Mouse (Mus musculus): ENCODE measurements around the gene Nanos2.
A peak's percentile ranks its signal among the peaks of the same experiment; 100 is the strongest.

Gene Nanos2

DNA sequence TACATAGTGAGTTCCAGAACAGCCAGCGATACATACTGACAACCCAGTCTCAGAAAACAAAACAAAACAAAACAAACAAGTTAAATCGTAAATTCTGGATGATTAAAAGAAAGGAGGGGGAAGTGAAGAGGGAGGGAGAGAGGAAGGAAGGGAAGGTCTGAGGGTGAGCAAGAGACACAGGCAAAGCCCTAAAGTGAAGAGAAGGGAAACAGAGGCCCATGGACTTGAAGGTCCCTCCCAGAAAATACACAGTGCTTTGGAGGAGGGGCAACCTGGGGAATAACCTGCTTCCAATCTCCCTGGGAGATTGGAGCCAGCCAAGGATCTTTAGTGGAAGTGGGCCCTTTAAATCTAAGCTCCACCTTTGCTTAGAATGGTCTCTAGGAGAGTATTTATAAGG, at the start of gene Nanos2:
Gene Nanos2 (plus strand): TSS at position 301 of the 400 bp plus-strand sequence.
- DNase-seq, result no peak

DNA sequence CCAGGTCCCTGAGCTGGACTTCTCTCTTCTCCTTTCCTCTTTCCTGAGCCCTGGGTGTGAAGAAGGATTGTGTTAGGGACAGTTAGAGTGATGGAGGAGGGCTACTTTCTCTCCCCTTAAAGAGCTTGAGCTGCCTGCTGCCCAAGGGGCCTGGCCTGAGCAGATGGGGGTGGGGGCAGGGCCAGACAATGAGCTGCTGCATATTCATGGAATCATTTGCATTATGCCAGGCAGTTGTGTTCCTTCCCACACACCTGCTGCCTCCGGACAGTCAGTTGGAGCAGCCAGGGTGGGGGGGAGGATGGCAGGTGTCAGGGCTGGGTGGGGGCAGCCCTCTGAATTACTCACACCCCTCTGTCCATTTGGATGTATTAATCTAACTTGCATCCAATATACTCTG, 44.8 kb upstream of the Nanos2 start:
- DNase-seq, result no peak

DNA sequence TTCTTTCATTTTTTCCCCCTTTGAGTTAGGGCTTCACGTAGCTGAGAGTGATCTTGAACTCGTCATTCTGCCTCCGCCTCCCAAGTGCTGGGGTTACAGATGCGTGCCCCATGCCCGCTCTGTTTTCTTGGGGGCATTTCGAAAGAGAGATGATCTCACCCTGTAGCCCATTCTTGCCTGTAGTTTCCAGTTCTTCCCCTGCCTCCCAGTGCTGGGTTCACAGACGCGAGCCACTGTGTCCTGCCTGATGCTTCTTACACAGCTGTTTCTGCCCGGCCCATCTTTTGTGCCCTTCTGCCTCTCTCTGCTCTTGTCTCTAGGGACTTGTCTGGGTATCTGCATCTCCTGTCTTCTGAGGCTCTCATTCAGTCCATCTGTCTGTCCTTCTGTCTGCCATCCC, 44.4 kb upstream of the Nanos2 start:
- DNase-seq, result no peak

DNA sequence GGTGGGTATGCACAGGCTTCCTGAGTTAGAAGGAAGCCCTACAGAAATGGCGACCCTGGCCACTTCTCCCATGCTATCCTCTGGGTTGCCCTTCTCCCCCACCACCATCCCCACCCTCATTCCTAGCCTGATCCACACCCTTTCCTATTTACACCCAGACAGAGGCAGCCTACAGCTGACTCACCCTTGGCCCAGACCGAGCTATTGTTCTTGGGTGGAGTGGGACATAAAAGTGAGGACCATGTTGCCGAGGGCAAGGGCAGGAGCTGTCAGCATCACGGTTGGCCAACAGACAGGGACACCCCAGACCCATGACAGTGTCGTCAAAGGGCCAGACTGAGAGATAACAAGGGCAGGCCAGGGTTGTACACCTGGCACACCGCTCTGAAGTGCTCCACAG, 39.0 kb upstream of the Nanos2 start:
- peak; percentile 52 for DNase-seq

DNA sequence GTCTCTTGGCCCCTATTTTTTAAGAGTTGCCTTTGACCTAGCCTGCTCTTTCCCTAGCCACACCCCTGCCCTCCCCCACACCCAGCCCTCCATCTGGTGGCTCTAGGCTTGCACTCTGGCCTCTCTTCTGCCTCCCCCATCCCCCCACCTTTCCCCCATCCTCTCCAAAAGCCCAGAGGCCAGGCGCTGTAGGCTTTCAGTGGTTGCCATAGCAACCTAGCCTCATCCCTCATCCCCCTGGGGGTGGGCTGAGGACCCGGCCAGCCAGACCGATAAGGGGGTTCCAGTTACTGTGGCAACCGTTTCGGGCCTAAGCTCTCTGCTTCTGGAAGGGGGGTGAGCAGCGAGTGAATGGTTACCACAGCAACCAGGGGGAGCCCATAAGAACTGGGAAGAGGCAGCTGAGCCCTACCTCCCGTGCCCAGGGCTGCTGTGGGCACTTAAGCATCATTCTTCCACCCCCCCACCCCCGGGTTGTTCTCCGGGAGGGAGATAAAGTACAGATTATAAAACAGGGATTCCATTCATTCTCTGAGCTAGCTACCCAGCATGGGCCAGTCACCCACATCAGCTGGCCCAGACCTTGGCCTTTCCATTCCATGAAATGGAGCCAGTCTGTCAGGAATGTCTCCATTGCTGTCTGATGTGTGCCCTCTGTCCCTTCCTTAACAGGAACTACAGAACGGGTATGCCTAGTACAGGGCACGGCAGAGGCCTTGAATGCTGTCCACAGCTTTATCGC, 37.2 kb upstream of the Nanos2 start:
- DNase-seq, result no peak

DNA sequence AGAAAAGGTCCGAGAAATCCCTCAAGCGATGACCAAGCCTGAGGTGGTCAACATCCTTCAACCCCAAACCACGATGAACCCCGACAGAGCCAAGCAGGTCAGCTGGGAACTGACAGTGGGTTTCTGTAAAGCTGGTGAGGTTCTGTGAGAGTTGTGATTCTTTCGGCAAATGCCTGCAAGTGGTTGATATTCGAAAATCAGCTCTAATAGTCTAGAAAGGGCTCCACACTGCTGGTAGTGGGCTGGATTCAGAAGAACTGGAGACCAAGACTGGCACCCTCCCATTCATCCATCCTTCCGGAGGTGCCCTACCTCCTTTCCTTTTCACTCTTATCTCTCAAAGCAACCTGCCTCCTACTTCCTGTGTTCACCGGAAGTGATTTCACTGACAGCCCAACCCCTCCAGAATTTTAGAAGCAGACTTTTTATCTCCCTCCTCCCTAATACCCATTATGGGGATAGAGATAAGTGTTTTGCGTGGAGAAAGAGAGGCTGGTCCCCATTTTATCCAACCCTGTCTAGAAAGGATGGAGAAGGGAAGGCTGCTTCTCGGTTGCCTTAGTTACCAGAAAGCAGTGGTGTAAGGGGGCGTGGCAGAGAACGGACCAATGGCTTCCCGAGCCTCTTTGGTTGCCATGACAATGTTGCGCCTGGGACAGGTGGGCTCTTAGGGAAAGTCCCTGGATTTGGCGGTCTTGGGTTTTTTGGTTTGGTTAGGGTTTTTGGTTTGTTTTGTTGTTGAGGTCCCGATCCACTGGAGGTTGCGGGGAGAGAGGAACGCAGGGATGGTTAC, 36.5 kb upstream of the Nanos2 start:
- no peak for DNase-seq

DNA sequence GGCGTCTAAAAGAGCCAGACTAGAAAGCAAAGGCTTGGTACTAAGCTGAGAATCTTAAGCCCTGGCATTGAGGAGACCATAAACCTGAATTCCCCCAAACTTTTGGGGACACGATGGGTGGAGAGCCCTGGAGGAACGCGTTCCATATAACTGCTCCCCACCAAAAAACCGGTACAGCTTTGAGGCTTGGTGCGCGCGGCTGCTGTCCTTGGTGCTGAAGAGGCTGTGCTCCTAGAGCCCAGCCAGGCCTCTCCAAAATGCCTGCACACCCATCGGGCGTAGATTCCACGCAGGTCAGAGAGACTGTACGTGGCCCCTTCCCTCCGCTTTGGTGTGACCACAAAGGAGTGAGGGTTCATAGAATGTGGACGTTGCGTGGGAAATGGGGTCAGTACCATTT, 35.8 kb upstream of the Nanos2 start:
- DNase-seq, result peak; percentile 38

DNA sequence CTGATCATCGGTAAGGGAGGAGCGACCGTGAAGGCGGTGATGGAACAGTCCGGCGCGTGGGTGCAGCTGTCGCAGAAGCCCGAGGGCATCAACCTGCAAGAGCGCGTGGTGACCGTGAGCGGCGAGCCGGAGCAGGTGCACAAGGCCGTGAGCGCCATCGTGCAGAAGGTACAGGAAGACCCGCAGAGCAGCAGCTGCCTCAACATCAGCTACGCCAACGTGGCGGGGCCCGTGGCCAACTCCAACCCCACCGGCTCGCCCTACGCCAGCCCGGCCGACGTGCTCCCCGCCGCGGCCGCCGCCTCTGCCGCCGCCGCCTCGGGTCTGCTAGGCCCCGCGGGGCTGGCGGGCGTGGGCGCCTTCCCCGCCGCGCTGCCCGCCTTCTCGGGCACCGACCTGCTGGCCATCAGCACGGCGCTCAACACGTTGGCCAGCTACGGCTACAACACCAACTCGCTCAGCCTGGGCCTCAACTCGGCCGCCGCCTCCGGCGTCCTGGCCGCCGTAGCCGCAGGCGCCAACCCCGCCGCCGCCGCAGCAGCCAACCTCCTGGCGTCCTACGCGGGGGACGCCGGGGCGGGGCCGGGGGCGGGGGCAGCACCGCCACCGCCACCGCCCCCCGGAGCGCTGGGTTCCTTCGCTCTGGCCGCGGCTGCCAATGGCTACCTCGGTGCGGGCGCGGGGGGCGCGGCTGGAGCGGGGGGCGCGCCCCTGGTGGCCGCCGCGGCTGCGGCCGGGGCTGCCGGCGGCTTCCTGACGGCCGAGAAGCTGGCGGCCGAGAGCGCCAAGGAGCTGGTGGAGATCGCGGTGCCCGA, 29.4 kb upstream of the Nanos2 start:
- peak; percentile 68 for DNase-seq

DNA sequence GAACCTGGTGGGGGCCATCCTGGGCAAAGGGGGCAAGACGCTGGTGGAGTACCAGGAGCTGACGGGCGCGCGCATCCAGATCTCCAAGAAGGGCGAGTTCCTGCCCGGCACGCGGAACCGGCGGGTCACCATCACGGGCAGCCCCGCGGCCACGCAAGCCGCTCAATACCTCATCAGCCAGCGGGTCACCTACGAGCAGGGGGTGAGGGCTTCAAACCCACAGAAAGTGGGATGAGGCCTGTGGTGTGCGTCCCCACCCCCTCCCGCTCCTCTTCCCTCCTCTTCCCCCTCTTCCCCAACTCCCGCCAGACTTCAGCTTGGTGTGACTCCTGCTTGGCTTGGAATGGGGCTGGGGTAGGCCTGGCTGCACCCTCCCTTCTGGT, 28.8 kb upstream of the Nanos2 start:
- DNase-seq, result no peak

DNA sequence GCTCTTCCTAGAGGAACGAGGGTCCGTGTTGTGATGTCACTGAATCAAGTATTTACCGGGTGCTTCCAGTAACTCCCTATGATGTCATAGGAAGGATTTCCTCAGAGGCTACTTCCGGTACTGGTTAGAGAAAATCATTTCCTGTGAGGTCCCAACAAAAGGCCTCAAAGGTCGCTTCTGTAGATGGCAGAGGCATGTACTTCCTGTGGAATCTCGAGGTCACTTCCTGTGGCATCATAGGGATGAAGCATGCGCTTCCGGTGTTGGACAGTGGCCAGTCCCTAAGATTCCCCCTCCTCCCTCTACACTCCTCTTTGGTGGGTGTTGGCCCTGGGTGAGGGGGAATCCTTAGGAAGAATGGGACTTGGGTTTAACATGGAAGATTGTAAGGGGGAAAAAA, 27.8 kb upstream of the Nanos2 start:
- DNase-seq, result peak; percentile 46

DNA sequence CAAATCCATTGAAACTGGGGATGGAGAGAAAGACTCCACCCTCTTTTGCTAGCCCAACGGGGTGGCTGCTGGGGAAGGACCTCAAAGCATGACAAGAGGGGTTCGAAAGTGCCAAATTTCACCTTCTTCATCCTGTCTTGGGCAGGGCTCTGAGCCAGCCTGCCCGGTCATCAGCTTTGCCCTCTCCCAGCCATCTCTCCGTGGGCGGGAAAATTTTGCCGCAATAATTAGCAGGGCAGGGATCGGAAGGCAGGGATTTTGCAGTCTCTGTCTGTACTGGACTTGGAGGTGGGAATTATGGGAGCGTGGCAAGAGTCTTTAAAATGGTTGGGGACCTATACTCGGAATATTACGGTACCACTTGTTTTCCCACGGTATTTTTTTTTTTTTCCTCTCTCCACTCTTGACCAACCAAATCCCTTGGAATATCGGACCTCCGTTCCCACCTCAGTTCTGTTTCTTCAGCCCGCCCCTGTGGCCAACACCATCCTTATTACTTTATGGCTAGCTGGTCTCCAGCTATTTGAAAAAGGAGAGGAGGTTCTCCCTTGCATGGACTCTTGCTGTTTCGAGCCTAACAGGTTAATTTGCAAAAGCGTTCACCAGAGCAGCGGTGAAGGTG, 24.9 kb upstream of the Nanos2 start:
- no peak for DNase-seq

DNA sequence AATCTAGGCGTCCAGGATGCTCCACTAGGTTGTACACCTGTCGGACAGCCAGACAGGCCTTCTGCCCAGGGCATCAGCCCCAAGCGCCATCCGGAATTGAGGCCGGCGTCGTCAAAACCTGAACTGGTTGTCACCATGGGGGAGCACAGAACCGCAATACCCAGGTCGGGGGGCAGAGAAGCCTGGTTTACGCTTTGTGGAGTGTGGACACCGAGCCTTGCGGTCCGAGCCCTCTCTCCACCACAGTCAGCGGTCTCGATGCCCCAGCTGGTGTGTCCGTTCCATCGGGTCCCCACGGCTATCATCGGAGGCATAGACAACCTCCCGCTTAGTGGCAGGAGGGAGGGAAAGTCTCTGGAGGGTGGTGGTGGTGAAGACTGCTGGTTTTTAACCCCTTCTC, 24.4 kb upstream of the Nanos2 start:
- no peak for DNase-seq

DNA sequence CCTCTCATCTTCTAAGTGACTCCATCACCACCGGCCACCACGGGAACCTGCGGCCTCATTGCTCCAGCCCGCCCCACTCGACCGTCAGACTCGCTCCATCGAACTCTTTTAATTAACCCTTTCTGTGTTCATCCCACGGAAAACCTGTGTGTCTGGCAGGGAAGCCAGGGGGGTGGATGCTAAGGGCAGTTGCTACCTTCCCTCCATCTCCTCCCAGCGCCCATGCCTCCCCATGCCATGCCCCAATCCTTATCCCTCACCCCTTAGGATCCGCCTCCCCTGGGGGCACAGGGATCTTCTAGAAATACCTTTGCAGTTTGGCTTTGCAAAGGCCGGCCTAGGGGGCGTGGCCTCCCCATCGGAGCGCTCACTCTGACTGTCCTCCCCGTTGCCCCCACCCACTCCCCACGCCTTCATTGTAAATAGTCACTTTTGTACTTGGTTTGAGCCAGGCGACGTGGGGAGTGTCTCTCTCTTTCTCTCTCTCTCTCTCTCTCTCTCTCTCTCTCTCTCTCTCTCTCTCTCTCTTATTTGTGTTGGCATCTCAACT, 23.8 kb upstream of the Nanos2 start:
- DNase-seq, result no peak

DNA sequence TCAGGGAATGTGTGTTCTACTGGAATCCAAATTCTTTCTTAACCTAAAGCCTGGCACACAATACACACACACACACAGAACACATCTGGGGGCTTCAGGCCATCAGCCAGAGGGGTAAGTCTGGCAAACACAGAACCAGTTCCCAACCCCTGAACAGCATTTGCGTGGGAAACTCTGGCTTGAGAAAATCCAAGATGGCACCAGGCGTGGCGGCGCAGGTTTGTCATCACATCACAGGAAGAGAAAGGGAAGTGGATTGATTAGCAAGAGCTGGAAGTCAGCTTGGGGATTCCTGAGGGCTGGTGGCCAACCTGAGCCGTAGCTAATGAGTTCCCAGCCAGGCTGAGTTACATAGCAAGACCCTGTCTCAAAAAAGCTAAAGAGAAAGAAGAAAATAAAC, 21.9 kb upstream of the Nanos2 start:
- DNase-seq, result no peak

DNA sequence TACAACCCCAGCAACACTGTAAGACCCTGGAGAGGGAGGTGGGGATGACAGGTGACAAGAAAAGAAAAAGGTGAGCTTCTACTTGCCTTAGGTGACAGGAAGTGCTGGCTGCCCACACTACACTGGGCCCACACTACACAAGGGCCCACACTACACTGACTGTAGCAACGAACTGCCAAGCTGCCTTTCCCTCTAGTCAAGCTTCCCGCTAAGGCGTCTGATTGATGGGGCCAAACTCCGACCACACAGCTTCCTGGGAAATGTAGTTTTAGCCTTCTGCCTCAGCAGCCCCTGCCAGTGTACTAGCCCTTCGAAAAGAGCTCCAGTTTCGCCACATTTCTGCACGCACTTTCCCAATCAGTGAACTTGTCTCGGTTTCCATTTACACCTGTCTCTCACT, 19.6 kb upstream of the Nanos2 start:
- DNase-seq, result no peak

DNA sequence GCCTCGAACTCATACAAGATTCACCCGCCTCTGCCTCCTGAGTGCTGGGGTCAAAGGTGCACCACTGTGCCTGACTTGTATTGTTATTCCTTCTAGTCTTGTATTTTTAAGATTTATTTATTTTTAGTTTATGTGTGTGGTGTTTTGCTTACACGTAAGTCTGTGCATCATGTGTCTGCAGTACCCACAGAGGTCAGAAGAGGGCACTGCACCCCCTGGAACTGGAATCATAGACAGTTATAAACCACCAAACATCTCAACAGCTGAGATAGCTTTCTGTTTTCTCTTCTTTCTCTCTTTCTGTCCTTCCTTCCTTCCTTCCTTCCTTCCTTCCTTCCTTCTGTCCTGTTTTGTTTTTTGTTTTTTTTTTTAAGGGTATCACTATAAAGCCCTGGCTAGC, 16.2 kb upstream of the Nanos2 start:
- DNase-seq, result no peak

DNA sequence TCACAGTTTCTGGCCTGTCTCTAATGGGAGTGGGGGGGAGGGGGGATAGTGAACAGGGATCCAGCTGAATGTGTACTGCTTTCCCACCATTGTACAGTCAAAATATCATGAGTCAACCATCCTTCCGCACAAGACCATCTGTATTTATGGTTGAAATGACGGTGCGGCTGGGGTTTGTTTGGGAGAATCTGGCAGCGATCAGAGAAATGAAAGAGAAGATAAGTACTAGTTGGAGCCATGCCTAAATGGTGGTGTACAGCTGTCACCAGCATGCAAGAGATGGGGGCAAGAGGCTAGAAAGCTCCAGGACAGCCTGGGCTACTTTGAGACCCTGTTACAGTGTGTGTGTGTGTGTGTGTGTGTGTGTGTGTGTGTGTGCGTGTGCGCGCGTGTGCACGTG, 8.8 kb upstream of the Nanos2 start:
- no peak for DNase-seq

DNA sequence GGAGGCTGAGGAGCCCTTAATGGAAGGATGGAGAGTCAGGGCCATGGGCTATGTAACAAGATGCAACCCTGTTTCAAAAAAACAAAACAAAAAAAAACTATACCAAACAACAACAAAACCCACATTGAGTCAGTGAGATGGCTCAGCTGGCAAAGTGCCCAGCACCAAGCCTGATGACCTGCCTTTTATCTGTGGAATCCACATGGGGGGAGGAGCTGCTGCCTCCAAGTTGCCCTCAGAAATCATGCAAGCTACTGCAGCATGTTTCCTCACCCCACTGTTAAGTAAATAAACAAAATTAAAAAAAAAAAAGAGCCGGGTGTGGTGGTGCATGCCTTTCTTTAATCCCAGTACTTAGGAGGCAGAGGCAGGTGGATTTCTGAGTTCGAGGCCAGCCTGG, 697 bp upstream of the Nanos2 start:
- no peak for DNase-seq

DNA sequence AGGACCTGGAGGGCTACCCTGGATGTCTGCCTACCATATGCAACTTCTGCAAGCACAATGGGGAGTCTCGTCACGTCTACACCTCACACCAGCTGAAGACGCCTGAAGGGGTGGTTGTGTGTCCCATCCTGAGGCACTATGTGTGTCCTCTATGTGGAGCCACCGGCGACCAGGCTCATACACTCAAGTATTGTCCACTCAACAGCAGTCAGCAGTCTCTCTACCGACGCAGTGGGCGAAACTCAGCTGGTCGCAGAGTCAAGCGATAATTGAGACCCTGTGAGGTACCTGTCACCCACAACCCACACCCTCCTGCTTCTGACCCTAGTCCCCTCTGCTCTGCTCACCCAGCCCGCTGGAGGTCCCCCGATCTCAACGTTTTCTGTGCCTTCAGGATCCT, 547 bp downstream of the Nanos2 start:
- no peak for DNase-seq

DNA sequence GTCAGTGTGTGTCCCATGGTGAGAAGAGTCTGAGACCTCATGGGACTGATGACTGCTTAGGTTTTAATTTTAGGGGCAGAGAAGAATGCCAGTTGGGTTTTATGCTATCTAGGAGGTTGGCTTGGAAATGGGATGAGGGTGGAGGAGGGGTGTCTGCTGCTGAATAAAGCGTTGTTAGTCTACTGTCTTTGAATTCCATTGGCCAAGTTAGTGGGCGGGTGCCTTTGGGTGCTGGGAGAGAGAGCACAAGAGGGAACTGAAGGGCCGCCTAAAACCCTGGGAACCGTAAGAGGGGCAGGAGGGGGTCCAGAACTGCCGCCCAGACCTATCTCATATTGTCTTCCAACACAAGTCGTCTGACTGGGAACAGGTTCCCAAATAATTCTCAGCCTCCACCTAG, 1.6 kb downstream of the Nanos2 start:
- no peak for DNase-seq

DNA sequence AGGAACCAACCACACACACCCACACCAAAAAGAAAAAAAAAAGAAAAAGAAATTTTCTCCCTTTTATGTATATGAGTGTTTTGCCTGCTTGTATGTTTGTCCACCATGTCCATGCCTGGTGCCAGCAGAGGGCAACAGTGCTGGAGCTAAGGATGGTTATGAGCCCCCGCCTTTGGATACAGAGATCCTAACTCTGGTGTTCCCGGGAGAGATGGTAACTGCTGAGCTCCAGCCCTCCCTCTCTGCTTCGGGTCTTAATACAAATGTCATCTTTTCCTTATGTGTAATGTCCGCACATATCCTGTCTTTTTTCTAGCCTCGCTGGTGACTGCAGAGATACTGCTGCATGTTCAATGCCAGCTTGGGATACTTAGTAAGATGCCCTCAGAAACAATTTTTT, 2.8 kb downstream of the Nanos2 start:
- DNase-seq, result no peak

DNA sequence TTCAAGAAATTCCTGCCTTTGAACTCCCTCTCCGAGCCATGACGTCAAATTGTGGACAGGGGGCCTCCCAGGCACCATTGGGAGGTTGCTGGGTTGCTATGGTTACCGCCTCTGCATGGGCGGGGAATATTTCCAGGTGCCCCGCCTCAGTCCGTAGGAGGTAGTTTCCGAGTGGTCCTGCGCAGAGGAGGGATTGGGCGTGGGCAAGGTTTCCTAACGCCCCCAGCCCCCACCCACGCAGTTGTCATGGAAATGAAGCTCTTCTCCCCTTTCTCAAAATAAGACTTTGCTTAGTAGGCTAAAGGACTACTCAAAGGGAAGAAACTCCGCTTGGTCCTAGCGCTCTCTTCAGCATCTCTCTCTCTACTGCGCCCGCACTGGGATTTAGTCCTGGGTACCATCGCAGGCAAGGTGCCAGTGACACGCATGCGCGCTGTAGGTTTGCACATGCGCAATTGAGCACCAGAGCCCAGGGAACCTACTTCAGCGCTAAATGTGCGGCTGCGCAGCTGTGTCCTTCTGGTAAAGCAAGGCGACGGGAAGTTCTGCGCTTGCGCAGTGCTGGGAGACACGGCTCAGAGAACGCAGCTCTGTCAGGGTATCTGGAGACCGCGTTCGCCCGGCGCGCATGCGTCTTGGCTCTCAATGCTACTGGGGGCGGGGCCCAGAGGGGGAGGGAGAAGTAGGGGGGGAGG, 3.5 kb downstream of the Nanos2 start, which contains the start of gene Mypop:
Gene Mypop (plus strand): TSS at position 645 of the 695 bp plus-strand sequence.
- DNase-seq, result peak; percentile 99
